Mouse (Mus musculus): ENCODE data around the gene Arid2.
"Not testable (repeated sequence)": the region's sequence is repeated elsewhere in the genome, so short reads cannot be mapped to it uniquely, and the experiment has no call there.

Gene Arid2

DNA sequence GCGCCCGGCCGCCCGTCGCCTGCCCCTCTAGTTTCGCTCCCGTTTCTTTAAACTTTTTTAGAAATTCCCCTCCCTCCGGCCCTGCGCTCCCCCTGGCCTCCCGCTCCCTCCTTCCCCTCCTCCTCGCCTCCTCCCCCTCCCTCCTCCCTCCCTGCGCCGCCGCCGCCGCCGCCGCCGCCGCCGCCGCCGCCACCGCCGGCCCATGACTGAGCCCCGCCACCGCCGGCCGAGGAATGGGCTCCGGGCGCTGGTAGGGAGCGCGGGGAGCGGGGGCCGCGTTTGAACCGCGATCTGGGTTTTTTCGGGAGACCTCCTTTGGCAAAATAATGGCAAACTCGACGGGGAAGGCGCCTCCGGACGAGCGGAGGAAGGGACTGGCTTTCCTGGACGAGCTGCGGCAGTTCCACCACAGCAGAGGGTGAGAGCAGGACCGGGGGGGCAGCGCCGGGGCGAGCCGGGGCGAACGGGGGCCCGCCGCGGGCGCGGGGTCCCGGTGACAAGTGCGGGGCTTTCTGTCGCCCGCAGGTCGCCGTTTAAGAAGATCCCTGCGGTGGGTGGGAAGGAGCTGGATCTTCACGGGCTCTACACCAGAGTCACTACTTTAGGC is at the start of gene Arid2:
TSS of gene Arid2 (plus strand) at position 150 of the 607 bp plus-strand sequence.
- peak; percentile 62 to 79 for DNase-seq

DNA sequence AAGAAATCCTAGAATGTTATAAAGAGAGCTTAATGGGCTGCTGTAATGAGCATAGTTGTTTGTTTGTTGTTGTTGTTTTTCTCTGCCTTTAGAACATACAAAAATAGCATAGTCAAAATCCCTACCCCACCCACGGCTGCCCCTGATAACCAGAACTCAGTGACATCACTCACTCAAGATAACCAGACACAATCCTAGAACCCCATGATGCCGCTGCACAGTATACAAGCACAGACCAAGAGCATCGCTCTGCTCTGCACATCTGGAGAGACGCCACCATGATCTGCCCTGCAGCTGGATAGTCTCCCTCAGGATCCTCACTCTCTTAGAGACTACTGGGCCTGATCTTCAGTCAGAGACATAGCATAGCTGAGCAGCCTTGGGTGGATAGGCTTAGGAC is 49.2 kb upstream of the Arid2 start:
- no peak for DNase-seq

DNA sequence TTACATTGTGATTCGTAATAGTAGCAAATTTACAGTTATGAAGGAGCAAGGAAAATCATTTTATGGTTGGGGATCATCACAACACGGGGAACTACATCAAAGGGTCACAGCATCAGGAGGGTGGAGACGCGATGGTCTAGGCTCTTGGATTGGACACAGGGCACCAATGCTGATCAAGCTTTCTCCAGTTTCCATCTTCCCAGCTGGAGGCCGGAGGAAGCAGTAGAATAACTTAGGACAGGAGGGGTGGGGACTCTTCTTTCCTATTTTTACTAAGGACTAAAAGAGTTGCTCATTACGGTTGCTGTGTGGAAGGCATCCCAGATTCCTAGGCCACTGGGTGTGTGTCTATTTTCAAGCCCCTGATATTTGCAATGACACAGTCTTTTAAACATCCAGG is 43.1 kb upstream of the Arid2 start:
- no peak for DNase-seq

DNA sequence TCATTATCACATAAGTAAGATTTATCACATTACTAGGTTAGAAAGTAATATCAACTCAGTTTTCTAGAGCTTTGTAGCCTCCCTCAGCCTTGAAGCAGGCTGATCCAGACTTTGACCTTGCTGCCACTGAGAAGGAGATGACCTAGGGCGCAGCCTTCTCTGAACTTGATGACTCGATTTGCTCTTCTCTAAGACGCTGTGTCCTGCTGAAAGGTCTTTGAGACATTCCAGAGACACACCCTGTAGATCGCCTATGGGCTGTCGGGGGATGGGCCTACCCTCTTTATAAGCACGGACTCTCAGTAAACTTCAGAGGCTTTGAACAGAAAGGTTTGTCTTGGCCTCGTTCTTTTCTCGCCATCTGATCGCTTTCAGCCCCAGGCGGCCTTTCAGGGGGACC is 42.6 kb upstream of the Arid2 start:
- not testable (repeated sequence) for DNase-seq

DNA sequence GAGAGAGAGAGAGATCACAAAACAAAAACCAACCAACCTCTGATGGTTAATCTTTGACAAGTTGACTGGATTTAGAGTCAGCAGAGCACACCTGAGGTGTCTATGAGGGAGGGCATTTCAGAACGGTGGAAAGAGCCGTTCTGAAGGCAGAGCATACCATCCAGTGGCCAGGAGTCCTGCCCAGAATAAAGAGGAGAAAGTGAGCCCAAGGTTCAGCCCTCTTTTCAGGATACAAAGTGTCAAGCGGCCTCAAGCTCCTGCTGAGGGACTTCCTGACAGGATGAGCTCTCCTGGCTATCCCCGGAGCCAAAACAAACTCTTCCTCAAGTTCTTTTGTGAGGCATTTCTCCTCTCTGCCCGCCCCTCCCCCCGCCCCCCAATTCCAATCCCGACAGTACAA is 33.5 kb upstream of the Arid2 start:
- no peak for DNase-seq

DNA sequence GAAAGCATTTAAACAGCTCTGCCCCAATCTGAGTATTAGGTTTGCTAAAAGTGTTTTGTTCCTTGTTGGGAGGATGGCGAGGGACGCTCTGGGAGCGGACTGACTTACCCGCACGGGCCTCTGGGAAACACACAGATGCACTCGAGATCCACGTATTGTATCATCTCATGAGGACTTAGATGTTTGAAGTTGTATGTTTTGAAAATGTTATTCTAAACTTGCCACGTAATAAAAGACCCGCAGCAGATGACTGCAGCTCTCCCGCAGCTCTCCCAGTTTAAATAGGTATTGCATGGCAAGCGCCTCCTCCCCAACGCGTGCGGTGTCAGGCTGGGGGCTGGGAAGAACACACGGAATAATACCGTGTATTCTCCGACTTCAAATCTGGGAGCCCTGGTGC is 33.0 kb upstream of the Arid2 start:
- no peak for DNase-seq

DNA sequence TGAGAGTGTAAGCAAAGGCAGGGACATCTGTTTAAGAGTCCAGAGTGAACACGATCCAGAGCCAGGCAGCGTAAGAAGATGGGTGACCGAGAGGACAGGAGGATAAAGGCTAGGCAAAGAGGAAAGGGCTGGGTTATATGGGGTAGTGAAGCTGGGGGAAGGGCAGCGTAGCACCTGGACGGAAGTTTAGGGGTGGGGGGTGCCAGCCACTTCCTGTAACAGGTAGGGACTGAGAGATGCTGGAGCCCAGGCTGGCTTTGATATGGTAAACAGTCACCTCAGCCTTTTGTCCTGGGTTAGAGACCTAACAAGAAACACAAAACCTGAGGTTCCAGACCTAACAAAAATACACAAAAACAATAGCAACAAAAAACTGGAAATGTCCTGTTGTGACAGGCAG is 29.5 kb upstream of the Arid2 start:
- DNase-seq: no peak

DNA sequence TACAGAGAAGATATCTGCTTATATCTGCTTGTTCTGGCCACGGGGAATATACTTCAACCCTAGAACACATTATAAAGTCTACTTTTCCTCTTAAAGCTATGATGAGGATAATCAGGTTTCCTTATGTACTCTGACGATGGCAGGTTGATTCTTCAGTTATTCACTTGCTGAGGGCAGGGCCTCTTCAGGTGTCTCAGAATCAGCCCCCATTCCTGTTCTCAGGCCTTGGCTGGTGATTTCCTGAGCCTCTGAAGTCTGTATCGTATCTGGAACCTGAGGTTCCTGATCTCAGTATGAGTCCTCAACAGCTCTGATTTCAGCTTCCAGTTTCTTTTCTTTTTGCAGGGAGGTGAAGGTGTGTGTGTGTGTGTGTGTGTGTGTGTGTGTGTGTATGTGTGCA is 22.7 kb upstream of the Arid2 start:
- DNase-seq: no peak

DNA sequence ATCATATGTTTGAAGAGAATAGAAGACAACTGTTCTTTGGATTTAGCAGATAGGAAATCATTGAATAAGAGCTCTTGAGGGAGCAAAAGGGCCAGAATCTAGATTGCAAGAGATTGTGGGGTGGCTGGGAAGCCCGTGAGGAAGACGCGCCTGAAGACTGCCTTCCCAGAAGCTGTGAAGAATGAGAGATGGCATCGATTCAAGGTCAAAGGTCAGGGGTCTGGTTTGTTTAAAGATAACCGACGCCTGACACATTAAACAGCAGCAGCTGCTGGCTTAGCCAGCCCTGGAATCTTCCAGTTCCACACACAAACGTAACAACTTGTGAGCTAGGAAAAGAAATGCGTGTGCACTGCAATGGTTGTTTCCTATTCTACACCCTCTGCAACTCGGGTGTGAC is 19.4 kb upstream of the Arid2 start:
- no peak for DNase-seq

DNA sequence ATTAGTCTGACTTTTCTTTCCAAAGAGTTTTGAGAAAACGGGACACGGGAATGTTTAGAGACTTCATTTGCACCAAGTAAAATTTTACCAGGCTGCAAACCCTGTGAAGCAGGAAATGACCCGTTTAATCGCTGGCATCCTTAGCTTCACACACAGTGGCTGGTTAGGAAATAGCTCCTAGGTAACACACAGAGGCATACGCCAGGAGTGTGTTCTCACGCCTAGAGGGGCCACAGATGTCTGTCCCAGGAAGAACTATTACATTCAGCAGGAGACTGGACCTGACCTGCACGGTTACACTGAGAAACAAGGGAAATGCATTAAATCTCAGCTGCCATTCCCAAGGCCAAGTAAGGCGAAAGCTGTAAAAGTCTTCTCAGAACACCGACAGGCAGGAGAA is 18.7 kb upstream of the Arid2 start:
- no peak for DNase-seq

DNA sequence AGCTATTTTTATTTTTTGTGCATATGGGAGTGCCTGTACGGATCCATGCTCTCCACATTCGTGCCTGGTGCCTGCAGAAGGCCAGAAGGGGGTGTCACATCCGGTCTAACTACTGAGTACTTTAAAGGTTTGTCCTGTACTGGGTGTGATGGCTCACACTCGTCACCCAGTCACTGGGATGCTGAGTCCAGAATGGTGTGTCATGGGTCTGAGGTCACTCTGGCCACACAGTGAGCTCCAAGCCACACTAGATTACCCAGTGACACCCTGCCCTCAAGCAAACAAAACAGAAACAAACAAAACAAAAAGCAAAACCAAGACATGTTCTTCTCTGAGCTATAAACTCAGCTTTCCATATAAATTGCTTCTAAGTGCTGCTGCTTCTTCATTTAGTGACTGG is 17.9 kb upstream of the Arid2 start:
- DNase-seq: no peak

DNA sequence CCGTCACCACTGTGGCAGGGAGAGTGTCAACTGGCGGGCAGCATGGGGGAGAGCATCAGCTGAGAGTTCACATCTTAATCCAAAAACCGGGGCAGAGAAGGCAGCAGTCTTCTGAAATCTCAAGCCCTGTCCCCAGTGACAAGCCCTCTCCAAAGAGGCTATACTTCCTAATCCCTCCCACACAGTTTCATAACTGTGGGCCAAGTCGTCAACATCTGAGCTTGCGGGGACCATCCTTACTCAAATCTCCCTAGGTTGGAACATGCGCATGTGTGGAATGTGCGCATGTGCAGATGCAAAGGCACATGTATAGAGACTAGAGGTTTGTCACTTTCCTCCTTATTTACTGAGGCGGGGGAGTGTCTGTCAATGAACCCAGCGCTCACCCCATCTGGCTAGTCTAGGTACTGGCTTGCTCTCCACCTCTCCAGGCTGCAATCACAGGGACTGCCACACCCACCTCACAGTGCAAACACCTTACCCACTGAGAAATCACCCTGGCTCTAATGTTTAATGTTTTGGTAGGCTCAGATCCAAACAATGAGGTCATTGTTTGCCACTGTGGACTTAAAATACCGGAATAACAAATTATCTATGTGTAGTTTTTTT is 16.9 kb upstream of the Arid2 start:
- no peak for DNase-seq

DNA sequence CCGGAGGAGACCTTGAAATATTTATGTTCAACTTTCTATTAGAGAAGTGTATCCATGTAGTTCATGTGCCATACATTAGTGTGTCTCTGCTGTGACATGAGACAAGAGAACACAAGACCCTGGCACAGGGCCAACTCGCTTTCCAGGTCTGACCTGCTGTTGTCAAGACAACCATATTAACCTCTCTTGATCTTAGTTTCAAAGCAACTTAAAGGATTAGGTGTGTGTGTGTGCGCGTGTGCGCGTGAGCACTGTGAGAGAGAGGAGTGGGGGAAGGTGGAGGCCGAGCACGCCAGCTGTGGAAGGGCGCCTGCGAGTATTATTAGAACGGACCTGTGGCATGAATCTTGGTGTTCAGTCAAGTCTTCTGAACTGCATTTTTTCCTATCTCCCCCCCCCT is 15.0 kb upstream of the Arid2 start:
- DNase-seq: peak; percentile 19 to 45

DNA sequence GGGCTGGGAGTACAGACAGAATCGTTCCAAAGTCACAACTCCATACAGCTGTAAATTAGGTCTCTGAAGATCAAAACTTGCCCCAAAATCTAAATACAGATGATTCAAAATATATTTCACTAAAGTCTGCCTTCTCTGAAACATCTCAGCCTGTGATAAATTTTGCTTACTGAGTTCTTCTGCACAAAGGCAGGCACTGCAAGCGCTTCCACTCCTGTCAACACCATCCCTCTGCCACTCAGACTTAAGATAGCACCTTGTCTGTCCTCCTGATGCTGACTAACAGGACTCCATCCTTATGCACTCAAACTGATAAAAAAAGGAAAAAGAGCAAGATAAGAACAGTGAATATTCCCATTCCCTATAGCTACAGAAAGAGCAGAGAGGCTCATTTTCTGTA is 13.0 kb upstream of the Arid2 start:
- no peak for DNase-seq

DNA sequence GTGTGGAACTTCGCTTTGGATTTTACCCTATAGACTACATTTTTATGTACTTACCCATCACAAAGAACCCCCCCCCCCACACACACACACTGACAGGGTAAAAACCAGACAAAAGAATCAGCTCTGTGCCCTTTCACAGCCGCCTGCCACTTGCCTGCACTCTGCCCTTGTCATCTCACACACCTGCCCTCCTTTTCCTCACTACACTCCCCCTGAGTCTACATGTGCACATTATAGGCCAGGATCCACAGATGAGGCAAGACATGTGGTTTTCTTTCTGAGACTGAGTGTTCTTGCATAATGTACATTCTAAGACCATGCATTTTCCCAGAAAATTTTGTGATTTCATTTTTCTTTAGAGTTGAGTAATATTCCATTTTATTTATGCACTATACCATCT is 12.1 kb upstream of the Arid2 start:
- DNase-seq: no peak

DNA sequence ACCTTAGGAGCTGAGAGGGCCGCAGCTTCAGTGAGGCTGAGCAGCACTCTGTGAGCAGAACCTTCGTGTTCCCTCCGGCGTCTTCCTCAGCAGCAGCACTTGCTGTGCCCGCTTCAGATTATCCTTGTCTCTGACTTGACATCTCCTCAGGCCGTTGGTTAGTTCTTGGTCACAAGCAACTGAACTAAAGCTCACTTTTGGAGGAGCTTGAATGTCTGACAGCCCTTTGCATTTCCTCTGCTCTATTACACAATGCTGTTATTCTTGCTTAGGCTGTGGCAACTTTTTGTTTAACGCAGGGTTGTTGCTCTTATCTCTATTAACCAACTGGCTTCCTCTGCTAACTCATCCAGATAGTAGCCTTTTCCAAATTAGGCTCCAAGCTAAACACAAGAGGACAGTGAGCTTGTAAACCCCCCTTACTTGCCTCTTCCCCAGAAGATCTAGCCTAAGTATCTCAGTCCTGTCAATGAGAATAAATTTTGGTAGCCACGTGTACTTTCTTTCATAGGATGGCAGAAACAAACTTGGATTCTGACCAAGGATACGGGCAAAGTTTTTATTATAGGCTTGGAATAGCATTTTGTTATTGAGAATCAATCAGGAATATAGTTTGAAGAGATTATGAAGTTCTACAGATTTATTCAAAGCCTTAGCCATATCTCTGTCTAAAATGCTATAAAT is 11.4 kb upstream of the Arid2 start:
- no peak for DNase-seq

DNA sequence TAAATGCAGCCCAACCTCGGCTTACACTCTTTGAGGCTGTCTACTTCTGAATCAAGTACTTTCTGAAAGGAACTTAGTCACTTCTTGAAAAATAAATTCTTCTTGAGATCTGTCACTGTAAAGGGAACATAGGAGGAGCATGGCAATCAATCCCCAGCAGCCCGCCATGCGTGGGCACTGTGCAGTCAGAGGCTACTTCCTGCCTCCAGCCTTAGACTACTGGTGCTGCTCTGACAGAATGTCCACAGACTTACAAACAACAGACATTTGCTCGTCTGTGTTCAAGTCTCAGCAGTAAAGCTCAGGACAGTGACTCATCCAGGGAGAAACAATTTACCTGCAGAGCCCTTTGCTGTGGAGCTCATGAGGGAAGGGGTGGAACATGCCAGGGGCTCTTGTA is 10.3 kb upstream of the Arid2 start:
- no peak for DNase-seq

DNA sequence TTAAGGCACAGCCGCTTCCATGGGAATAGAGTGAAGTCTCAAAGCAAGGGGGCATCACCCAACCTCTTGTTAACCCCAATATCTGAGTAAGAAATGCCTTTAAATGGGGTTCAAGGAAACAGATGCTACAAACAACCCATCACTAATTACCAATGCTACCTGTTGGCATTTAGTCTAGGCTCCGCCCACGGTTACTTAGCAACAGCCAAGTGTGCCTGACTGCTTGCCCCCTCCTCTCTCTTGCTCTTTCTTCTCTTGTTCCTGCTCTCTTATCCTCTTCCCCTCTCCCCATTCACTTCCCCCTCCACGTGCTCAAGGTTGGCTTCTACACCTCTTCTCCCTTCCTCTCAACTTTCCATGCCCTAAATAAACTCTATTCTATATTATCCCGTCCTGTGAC is 6.1 kb upstream of the Arid2 start:
- DNase-seq: no peak

DNA sequence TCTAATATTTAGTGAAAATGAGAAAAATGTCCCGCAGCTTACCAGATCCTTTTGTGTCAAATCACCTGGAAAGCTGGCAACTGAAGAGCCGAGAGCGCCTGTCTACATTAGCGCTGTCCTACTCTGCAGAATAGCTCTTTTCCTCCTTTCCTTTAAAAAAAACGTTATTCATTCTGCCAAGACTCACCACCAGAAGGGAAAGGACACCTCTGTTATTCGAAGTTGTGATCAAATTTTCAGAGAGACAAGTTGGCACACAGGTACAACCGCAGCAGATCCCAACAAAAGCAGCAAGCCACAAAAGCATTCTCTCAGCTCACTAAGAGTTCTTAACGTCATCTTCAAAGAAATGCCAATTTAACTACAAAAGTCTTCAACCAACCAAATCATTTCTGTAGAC is 4.2 kb upstream of the Arid2 start:
- DNase-seq: no peak

DNA sequence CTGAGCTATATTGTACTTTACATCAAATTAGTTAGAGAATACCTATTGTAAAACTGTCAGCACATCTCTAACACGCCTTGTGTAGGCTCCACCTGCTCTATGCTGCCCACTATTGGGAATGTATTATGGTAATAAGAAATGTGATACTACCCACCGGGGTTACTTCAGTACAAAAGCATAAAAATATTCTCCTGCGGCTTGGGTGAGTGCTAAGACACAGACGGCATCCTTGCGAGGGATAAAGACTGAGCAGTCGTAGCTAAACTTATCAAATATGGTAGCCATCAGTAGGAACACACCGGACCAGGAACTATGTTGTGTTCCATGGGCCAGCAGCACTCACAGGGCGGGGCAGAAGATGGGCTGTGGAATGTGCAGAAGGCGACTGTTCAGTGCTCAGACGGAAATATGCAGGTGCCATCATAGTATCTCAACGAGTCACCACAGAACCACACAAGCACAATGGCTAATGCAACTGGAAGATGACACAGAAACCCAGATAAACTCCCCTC is 3.3 kb upstream of the Arid2 start:
- DNase-seq: peak; percentile 58

DNA sequence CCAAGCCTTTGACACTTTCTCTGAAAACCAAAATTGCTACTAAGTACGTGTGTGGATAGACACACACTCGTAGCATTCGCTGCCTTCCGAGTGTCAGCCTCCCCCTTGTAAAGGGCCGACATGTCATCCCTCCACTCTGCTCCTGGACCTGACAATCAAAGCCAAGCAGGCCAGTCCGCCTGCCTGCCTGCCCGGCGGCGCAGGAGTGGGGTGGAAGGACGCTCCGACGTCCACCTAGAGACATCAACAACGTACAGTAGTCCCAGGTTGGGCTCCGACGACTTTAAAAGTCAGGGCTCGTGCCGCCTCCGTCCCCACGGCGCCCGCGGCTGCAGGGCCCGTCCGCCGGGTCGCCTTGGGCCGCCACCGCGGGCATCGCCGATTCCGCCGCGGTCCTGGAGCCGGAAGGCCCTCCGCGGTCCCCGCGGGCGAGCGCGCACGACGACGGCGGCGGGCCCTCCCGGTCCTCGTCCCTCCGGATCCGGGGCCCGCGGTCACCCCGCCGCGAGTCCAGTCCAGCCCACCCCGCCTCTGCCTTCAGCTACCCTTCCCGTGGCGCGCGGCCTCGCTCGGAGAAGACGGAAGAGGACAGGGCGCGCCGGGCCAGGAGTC is 2.5 kb upstream of the Arid2 start:
- DNase-seq: peak; percentile 67 to 78

DNA sequence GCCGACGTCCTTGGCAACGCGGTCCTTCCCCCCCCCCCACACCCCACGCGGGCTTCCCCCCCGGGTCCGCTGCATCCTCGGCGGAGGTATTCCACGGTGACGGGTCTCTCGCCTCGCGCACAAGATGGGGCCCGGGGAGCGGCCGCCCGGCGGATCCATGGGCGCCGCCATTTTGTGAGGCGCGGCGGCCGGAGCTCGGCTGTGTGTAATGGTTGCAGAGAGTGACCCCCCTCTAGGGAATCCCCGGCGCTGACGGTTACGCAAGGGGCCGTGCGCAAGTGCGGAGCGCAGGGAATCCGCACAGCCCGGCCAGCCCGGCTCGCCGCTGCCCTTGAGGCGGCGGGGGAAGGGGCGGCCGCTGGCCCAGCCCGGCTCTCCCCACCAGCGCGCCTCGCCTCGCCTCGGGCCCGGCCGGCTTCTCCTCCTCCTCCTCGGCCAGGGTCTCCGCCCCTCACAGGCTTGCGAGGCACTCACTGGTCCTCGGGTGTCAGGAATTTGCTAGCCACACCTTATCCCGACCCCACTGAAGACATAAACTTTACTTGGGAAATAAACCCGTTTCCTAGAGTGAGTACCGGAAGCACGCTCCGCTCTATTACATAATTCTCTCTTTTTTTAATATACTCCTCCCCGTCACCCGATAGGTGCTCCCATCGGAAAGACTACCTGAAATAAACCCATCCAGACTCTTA is 1.8 kb upstream of the Arid2 start:
- peak; percentile 85 to 91 for DNase-seq
